Mouse (Mus musculus): ENCODE results near the gene Spag8. TPM values are rescaled to one million over a fixed set of nuclear protein-coding genes. Genes with fewer than 3 reads are reported as not detected.

Gene Spag8
- total and polyA plus RNA-seq, 2 experiments from 2014 or later: 5.8 to 9.1 TPM

DNA sequence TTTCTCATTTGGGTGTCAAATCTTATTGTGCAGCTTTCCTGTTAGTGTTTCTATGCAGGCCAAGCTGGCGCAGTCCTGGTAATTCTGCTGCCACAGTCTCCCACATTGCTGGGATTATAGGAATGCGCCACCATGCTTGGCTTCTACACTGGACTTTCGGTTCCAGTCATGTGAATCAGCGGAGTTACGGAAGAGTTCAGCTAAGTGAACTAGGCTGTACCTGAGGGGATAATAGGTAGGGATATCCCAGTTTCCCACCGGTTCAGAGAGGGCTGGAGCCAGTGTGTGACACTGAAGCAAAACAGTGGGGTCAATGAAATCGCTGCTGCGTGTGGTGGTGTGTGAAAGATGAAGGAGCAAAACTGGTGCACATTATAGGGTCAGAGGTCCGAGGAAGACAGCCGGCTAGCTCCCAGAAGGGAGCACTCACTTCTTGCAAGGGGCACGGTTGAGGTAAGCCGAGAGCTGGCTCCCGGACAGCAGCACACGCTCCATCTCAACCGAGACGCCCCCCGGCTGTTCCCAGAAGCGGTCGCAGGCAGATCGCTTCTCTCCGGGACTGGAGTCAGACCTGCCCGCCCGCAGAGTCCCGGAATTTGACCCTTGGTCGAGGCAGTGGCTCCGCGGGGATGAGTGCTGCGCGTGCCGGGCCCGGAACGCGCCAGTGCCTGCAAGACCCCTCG lies 2.4 kb upstream of the Spag8 start:
- Histone ChIP-seq H3K36me3 (ENCODE audit: insufficient read depth) (no peaks in the 10 kb centered on the region), H3K9me3 (ENCODE audit: low read length) (no peaks in the 10 kb centered on the region), H3K27ac (ENCODE audit: low read depth, low read length) (peak overlapping the region; percentile 93), H3K4me3 (ENCODE audit: low read depth, low read length) (peak overlapping the region; percentile 82), H3K4me1 (ENCODE audit: insufficient read depth) (peaks cover 7% of the 10 kb centered on the region; the same call in 1 of the 2 replicates), H3K9ac (peak overlapping the region; percentile 91), H3K27me3 (ENCODE audit: insufficient read depth, low read length) (no peaks in the 10 kb centered on the region), H3K4me2 (ENCODE audit: low read depth) (peak overlapping the region; percentile 98)
- 4% methylated on average over 34 of the region's 34 CpGs for whole genome bisulfite sequencing
- peak; percentile 42 for ATAC-seq
- DNase-seq: no peak
- TF ChIP-seq CTCF (IDR thresholded peaks at IDR 0.05; ENCODE audit: low read depth): 0 out of 2 replicates have a peak, but pooled peaks have one; percentile 18

- peak overlapping the region; percentile 25; the same call in 1 of the 2 replicates for H3K9ac ChIP-seq
- peaks cover 4% of the 10 kb centered on the region for H3K36me3 ChIP-seq (ENCODE audit: insufficient read depth)
- H3K27me3 ChIP-seq (ENCODE audit: insufficient read depth, low read length): no peaks in the 10 kb centered on the region
- ATAC-seq: no peak
- DNase-seq: no peak
- no peaks in the 10 kb centered on the region for H3K9me3 ChIP-seq (ENCODE audit: low read length)
- H3K4me2 ChIP-seq (ENCODE audit: low read depth): peak overlapping the region; percentile 45
- H3K4me3 ChIP-seq (ENCODE audit: low read depth, low read length): peak overlapping the region; percentile 30
- no peak overlapping the region for H3K27ac ChIP-seq (ENCODE audit: low read depth, low read length)
- H3K4me1 ChIP-seq (ENCODE audit: insufficient read depth): peaks cover 7% of the 10 kb centered on the region; the same call in 1 of the 2 replicates
- 92% methylated on average over 4 of the region's 4 CpGs for WGBS
- no peak for TF ChIP-seq CTCF (IDR thresholded peaks at IDR 0.05; ENCODE audit: low read depth)
Observed at GRCm38 (mm10) chr4:43652726-43653125, 668 bp downstream of the Spag8 start.

GRCm38 (mm10) chr4:43649783-43650182 lies 3.6 kb downstream of the Spag8 start:
- DNase-seq (no peak), ATAC-seq (no peak)
- H3K36me3 ChIP-seq (ENCODE audit: insufficient read depth): peaks cover 11% of the 10 kb centered on the region
- no peak overlapping the region for H3K4me2 ChIP-seq (ENCODE audit: low read depth)
- 97% methylated on average over 3 of the region's 3 CpGs for WGBS
- peak; percentile 43; the same call in 1 of the 2 replicates for TF ChIP-seq CTCF (IDR thresholded peaks at IDR 0.05; ENCODE audit: low read depth)
- H3K9me3 ChIP-seq (ENCODE audit: low read length): no peaks in the 10 kb centered on the region
- no peak overlapping the region for H3K9ac ChIP-seq
- H3K4me3 ChIP-seq (ENCODE audit: low read depth, low read length): no peak overlapping the region
- H3K27me3 ChIP-seq (ENCODE audit: insufficient read depth, low read length): no peaks in the 10 kb centered on the region
- H3K27ac ChIP-seq (ENCODE audit: low read depth, low read length): no peak overlapping the region
- peaks cover 4% of the 10 kb centered on the region; the same call in 1 of the 2 replicates for H3K4me1 ChIP-seq (ENCODE audit: insufficient read depth)

- 88% methylated on average over 6 of the region's 6 CpGs for WGBS
- Histone ChIP-seq H3K27me3 (ENCODE audit: insufficient read depth, low read length) (no peaks in the 10 kb centered on the region), H3K9me3 (ENCODE audit: low read length) (no peaks in the 10 kb centered on the region), H3K9ac (no peak overlapping the region), H3K4me3 (ENCODE audit: low read depth, low read length) (no peak overlapping the region), H3K36me3 (ENCODE audit: insufficient read depth) (peaks cover 13% of the 10 kb centered on the region), H3K4me2 (ENCODE audit: low read depth) (no peak overlapping the region), H3K27ac (ENCODE audit: low read depth, low read length) (no peak overlapping the region), H3K4me1 (ENCODE audit: insufficient read depth) (no peaks in the 10 kb centered on the region)
- DNase-seq (no peak), ATAC-seq (no peak)
- no peak for TF ChIP-seq CTCF (IDR thresholded peaks at IDR 0.05; ENCODE audit: low read depth)
Observed at GRCm38 (mm10) chr4:43640491-43640890, 12.9 kb downstream of the Spag8 start.

GRCm38 (mm10) chr4:43640076-43640475 lies 13.3 kb downstream of the Spag8 start:
- Histone ChIP-seq H3K4me1 (ENCODE audit: insufficient read depth) (no peaks in the 10 kb centered on the region), H3K4me3 (ENCODE audit: low read depth, low read length) (no peak overlapping the region), H3K9ac (no peak overlapping the region), H3K27ac (ENCODE audit: low read depth, low read length) (no peak overlapping the region), H3K27me3 (ENCODE audit: insufficient read depth, low read length) (no peaks in the 10 kb centered on the region), H3K4me2 (ENCODE audit: low read depth) (no peak overlapping the region), H3K9me3 (ENCODE audit: low read length) (no peaks in the 10 kb centered on the region), H3K36me3 (ENCODE audit: insufficient read depth) (peaks cover 13% of the 10 kb centered on the region)
- DNase-seq: no peak
- 81% methylated on average over 9 of the region's 9 CpGs for WGBS
- TF ChIP-seq CTCF (IDR thresholded peaks at IDR 0.05; ENCODE audit: low read depth): no peak
- ATAC-seq: no peak

- ATAC-seq (no peak), DNase-seq (no peak)
- Histone ChIP-seq H3K4me1 (ENCODE audit: insufficient read depth) (peaks cover 14% of the 10 kb centered on the region), H3K4me2 (ENCODE audit: low read depth) (no peak overlapping the region), H3K9ac (no peak overlapping the region), H3K9me3 (ENCODE audit: low read length) (no peaks in the 10 kb centered on the region), H3K4me3 (ENCODE audit: low read depth, low read length) (no peak overlapping the region), H3K27me3 (ENCODE audit: insufficient read depth, low read length) (no peaks in the 10 kb centered on the region), H3K36me3 (ENCODE audit: insufficient read depth) (no peaks in the 10 kb centered on the region), H3K27ac (ENCODE audit: low read depth, low read length) (no peak overlapping the region)
- TF ChIP-seq CTCF (IDR thresholded peaks at IDR 0.05; ENCODE audit: low read depth): no peak
- 59% methylated on average over 6 of the region's 6 CpGs for WGBS
Observed at GRCm38 (mm10) chr4:43636751-43637150, 16.6 kb downstream of the Spag8 start.

DNA sequence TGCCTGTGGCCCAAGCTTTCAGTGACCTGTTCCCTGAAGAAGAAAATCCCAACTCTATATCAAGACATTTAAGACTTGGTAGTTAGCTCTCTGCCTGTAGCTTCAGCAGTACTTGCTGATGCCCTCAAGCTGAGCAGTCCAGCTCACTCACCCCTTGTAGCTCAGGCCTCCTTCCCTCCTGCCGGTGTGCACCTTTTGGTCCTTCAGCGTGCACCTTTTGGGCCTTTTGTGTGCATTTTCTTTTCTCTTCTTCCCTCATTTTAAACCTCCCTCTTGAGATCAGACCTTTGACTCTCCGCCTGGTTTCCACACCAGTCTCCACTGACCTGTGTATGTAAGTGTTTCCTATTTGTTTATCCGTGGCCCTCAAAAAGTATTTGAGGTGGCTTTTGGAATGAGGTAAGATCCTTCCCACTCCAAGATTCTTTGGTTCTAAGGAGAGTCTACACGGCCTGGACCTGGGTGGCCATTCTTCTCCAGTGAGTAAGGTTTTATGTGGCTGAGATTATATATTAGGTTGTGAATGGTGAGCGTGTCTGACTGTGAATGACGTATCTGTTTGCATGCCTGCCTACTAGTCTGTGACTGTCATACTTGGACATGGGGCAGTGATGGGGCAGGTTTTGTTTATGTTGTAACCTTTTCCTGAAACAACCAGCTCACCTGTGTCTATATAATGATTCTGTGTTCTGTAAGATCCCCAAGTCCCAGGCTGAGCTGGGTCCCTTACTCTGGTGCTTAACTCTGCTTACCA lies 18.6 kb downstream of the Spag8 start:
- no peak overlapping the region for H3K4me3 ChIP-seq (ENCODE audit: low read depth, low read length)
- H3K4me2 ChIP-seq (ENCODE audit: low read depth): no peak overlapping the region
- WGBS: 83% methylated on average over 7 of the region's 7 CpGs
- no peak for TF ChIP-seq CTCF (IDR thresholded peaks at IDR 0.05; ENCODE audit: low read depth)
- DNase-seq (no peak), ATAC-seq (no peak)
- H3K4me1 ChIP-seq (ENCODE audit: insufficient read depth): peaks cover 23% of the 10 kb centered on the region
- H3K9ac ChIP-seq: no peak overlapping the region
- H3K36me3 ChIP-seq (ENCODE audit: insufficient read depth): no peaks in the 10 kb centered on the region
- no peaks in the 10 kb centered on the region for H3K27me3 ChIP-seq (ENCODE audit: insufficient read depth, low read length)
- H3K9me3 ChIP-seq (ENCODE audit: low read length): no peaks in the 10 kb centered on the region
- H3K27ac ChIP-seq (ENCODE audit: low read depth, low read length): no peak overlapping the region

All from forebrain, postnatal 0 days (tissue).